Mouse (Mus musculus) lung, postnatal 0 days (tissue): ENCODE results near the gene Nwd2. TPM values are rescaled to one million over a fixed set of nuclear protein-coding genes. Genes with fewer than 3 reads are reported as not detected.

ENCODE experiments used
- ATAC-seq: fragments of 200-750 bp; cut with Nextera tagmentation; 2 replicates; pipeline ENCODE4 v1.8.0; 2017; ENCODE audit warnings: moderate library complexity
- DNase-seq: peaks from one replicate; pipeline ENCODE4 v3.0.0-alpha.2; 2016; ENCODE audit warnings: low spot score
- H3K27ac ChIP-seq: fragments of 300-500 bp; sonication (generic); 2 replicates; pipeline ENCODE4 v1.5.1; 2014; ENCODE audit warnings: antibody characterized with exemption, mild to moderate bottlenecking, low read length, mixed read lengths
- H3K27me3 ChIP-seq: fragments of 300-500 bp; sonication (generic); replicated peaks from 2 replicates; pipeline ENCODE4 v1.6.1; 2014; ENCODE audit warnings: low read length, mixed read lengths; ENCODE audit not compliant: insufficient read depth
- H3K36me3 ChIP-seq: fragments of 300-500 bp; sonication (generic); 2 replicates; pipeline ENCODE4 v1.6.1; 2014; ENCODE audit warnings: low read length, mixed read lengths; ENCODE audit not compliant: insufficient read depth
- H3K4me1 ChIP-seq: fragments of 300-500 bp; sonication (generic); 2 replicates; pipeline ENCODE4 v1.6.1; 2014; ENCODE audit warnings: antibody characterized with exemption, low read depth, low read length, mixed read lengths; ENCODE audit not compliant: insufficient read depth
- H3K4me2 ChIP-seq: fragments of 300-500 bp; sonication (generic); replicated peaks from 2 replicates; pipeline ENCODE4 v1.6.1; 2014; ENCODE audit warnings: low read depth, mild to moderate bottlenecking, low read length, moderate library complexity, mixed read lengths
- H3K4me3 ChIP-seq: fragments of 300-500 bp; sonication (generic); 2 replicates; pipeline ENCODE4 v1.5.1; 2014; ENCODE audit warnings: low read depth, low read length
- H3K9ac ChIP-seq: fragments of 300-500 bp; sonication (generic); replicated peaks from 2 replicates; pipeline ENCODE4 v1.6.1; 2014; ENCODE audit warnings: low read depth, mild to moderate bottlenecking
- H3K9me3 ChIP-seq: fragments of 300-500 bp; sonication (generic); 2 replicates; pipeline ENCODE4 v1.6.1; 2016; ENCODE audit warnings: low read length, mixed read lengths
- CTCF ChIP-seq: IDR thresholded peaks from 2 replicates; pipeline ENCODE4 v1.5.1; 2016; ENCODE audit warnings: antibody characterized with exemption, mild to moderate bottlenecking
- EP300 ChIP-seq: IDR thresholded peaks from 2 replicates; pipeline ENCODE4 v1.6.1; 2016; ENCODE audit warnings: antibody characterized with exemption, mild to moderate bottlenecking, control low read depth
- WGBS: fragments of 180-500 bp; shearing (Covaris S2); extraction: QIAGEN DNeasy Blood & Tissue Kit; methylation state at CpG from one replicate; pipeline ENCODE4 v1.1.7; 2014; 5-methylcytosine and 5-hydroxymethylcytosine counted together
- polyA plus RNA-seq: library from polyadenylated mRNA; unstranded; fragments of >200 nt; fragmentation: Nextera tagmentation; extraction: Ambion mirVana; gene quantifications from 2 replicates; pipeline ENCODE4 v1.2.1, GENCODE M21; 2015

The Nwd2 gene
- polyA plus RNA-seq, 1 experiment from 2014 or later, result 0.39 TPM

- H3K4me3 ChIP-seq, result peak overlapping the region; percentile 47
- no peaks in the 10 kb centered on the region for H3K36me3 ChIP-seq
- H3K27me3 ChIP-seq, result no peaks in the 10 kb centered on the region
- no peak overlapping the region for H3K9ac ChIP-seq
- peak overlapping the region; percentile 74 for H3K4me2 ChIP-seq
- H3K4me1 ChIP-seq, result no peaks in the 10 kb centered on the region
- peak overlapping the region; percentile 20; the same call in 1 of the 2 replicates for H3K27ac ChIP-seq
- ATAC-seq (no peak; the same call in 1 of the 2 replicates), DNase-seq (no peak)
- no peaks in the 10 kb centered on the region for H3K9me3 ChIP-seq
- TF ChIP-seq CTCF, result no peak
- TF ChIP-seq EP300, result no peak
- WGBS, result 2% methylated on average over 26 of the region's 26 CpGs
Observed at GRCm38 (mm10) chr5:63812509-63812865, 163.6 kb downstream of the Nwd2 start.

- Histone ChIP-seq H3K4me2 (no peak overlapping the region), H3K4me1 (no peaks in the 10 kb centered on the region), H3K4me3 (no peak overlapping the region), H3K9me3 (no peaks in the 10 kb centered on the region), H3K27me3 (no peaks in the 10 kb centered on the region), H3K27ac (no peak overlapping the region), H3K9ac (no peak overlapping the region), H3K36me3 (no peaks in the 10 kb centered on the region)
- no peak for ATAC-seq
- TF ChIP-seq CTCF, result no peak
- no peak for DNase-seq
- WGBS, result 92% methylated on average over 7 of the region's 7 CpGs
Observed at GRCm38 (mm10) chr5:63816643-63817042, 167.7 kb downstream of the Nwd2 start.

- H3K9ac ChIP-seq, result no peak overlapping the region
- no peak for DNase-seq
- no peak for ATAC-seq
- no peak overlapping the region for H3K4me3 ChIP-seq
- WGBS, result 59% methylated on average over 5 of the region's 5 CpGs
- H3K27ac ChIP-seq, result no peak overlapping the region
- no peak overlapping the region for H3K4me2 ChIP-seq
- TF ChIP-seq CTCF (no peak), EP300 (no peak)
- H3K36me3 ChIP-seq, result no peaks in the 10 kb centered on the region
- H3K4me1 ChIP-seq, result no peaks in the 10 kb centered on the region; the same call in 1 of the 2 replicates
- no peaks in the 10 kb centered on the region for H3K9me3 ChIP-seq
- no peaks in the 10 kb centered on the region for H3K27me3 ChIP-seq
Observed at GRCm38 (mm10) chr5:63817270-63817669, 168.4 kb downstream of the Nwd2 start.

GRCm38 (mm10) chr5:63818975-63819374 is 170.1 kb downstream of the Nwd2 start:
- H3K27ac ChIP-seq, result no peak overlapping the region

GRCm38 (mm10) chr5:63819519-63819918 is 170.6 kb downstream of the Nwd2 start:
- DNase-seq, result peak; percentile 35
- H3K27me3 ChIP-seq, result no peaks in the 10 kb centered on the region
- no peaks in the 10 kb centered on the region for H3K36me3 ChIP-seq
- H3K4me1 ChIP-seq, result no peaks in the 10 kb centered on the region; the same call in 1 of the 2 replicates
- TF ChIP-seq EP300, result peak; percentile 20; the same call in 1 of the 2 replicates
- no peak for TF ChIP-seq CTCF
- H3K9me3 ChIP-seq, result no peaks in the 10 kb centered on the region
- no peak overlapping the region for H3K4me2 ChIP-seq
- H3K4me3 ChIP-seq, result no peak overlapping the region
- no peak overlapping the region for H3K9ac ChIP-seq
- no peak overlapping the region for H3K27ac ChIP-seq
- peak; percentile 27; the same call in 1 of the 2 replicates for ATAC-seq
- 34% methylated on average over 6 of the region's 6 CpGs for WGBS

More at GRCm38 (mm10) chr5:63818975-63819374, 170.1 kb downstream of the Nwd2 start:
- Histone ChIP-seq H3K27me3 (no peaks in the 10 kb centered on the region), H3K4me2 (no peak overlapping the region), H3K4me3 (no peak overlapping the region), H3K9me3 (no peaks in the 10 kb centered on the region), H3K9ac (no peak overlapping the region), H3K4me1 (no peaks in the 10 kb centered on the region; the same call in 1 of the 2 replicates), H3K36me3 (no peaks in the 10 kb centered on the region)
- TF ChIP-seq EP300 (no peak), CTCF (no peak)
- ATAC-seq (no peak), DNase-seq (no peak)
- 38% methylated on average over 4 of the region's 4 CpGs for WGBS

- no peak overlapping the region for H3K4me2 ChIP-seq
- H3K4me3 ChIP-seq, result no peak overlapping the region
- H3K36me3 ChIP-seq, result no peaks in the 10 kb centered on the region
- H3K27ac ChIP-seq, result no peak overlapping the region
- no peak overlapping the region for H3K9ac ChIP-seq
- 81% methylated on average over 5 of the region's 5 CpGs for WGBS
- ATAC-seq (no peak), DNase-seq (no peak)
- no peaks in the 10 kb centered on the region; the same call in 1 of the 2 replicates for H3K4me1 ChIP-seq
- no peak for TF ChIP-seq EP300
- peak; percentile 39 for TF ChIP-seq CTCF
- no peaks in the 10 kb centered on the region for H3K27me3 ChIP-seq
- H3K9me3 ChIP-seq, result no peaks in the 10 kb centered on the region
Observed at GRCm38 (mm10) chr5:63821176-63821575, 172.3 kb downstream of the Nwd2 start.

- DNase-seq (no peak), ATAC-seq (no peak)
- WGBS, result 30% methylated on average over 8 of the region's 8 CpGs
- no peaks in the 10 kb centered on the region for H3K9me3 ChIP-seq
- H3K27ac ChIP-seq, result no peak overlapping the region
- no peak overlapping the region for H3K9ac ChIP-seq
- no peaks in the 10 kb centered on the region for H3K36me3 ChIP-seq
- no peaks in the 10 kb centered on the region; the same call in 1 of the 2 replicates for H3K4me1 ChIP-seq
- TF ChIP-seq CTCF (no peak), EP300 (no peak)
- no peak overlapping the region for H3K4me2 ChIP-seq
- H3K27me3 ChIP-seq, result no peaks in the 10 kb centered on the region
- H3K4me3 ChIP-seq, result no peak overlapping the region
Observed at GRCm38 (mm10) chr5:63821860-63822259, 173.0 kb downstream of the Nwd2 start.
